Mouse (Mus musculus): ENCODE results near the gene Gipc1. TPM values are rescaled to one million over a fixed set of nuclear protein-coding genes. Genes with fewer than 3 reads are reported as not detected.

The Gipc1 gene
- polyA plus RNA-seq (2014; fragmentation: Nextera tagmentation; extraction: Ambion mirVana) = 184 TPM in 2 replicates

DNA sequence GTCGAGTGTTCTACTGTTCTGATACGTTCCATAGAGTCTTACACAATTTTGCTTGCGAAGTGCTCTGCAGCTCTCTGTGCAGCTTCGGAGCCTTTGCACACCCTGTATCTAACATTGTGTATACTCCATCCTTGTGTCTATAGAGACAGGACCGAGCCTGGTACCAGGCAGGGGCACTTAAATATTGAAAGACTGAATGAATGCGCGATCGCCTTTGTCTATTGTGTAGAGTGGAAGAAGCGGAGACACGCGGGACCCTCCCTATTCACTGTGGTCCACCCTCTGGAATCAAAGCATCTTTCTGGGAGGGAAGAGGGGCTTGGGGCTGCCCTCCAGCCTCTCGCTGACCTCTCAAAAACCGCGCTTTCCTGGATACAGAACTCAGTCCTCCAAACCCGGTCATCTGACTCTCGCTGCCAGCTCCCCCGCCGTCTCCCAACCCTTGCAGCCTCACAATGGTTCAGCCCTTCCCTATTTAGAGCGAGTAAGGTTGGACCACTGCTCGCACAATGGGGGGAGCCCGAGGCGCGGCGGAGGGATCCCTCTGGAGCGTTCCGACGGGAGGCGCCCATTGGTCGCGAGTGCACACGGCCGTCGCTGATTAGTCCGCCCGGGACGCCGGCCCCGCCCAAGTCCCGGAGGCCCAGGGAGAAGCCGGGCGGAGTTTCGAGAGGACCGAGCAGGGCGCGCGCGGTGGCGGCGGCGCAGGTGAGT is at the start of gene Gipc1:
Gipc1 (plus strand) TSS at position 648 of the 714 bp plus-strand sequence.
- peak within 1 kb of the TSS; percentile 72 for H3K4me3 ChIP-seq (ENCODE audit: low read depth, low read length)
- ATAC-seq (ENCODE audit: low FRiP score) = peak; percentile 97
- peak within 1 kb of the TSS; percentile 92 for H3K4me2 ChIP-seq
- H3K27ac ChIP-seq (ENCODE audit: low read depth, low read length) = peak within 1 kb of the TSS; percentile 80
- no peaks in the 10 kb centered on the region for H3K27me3 ChIP-seq (ENCODE audit: control insufficient read depth, insufficient read depth, low read length)
- peak; percentile 99 for DNase-seq (ENCODE audit: low spot score, missing footprints)
- no peaks in the 10 kb centered on the region for H3K9me3 ChIP-seq (ENCODE audit: control insufficient read depth, low read length)
- 4% methylated on average over 49 of the region's 50 CpGs for WGBS
- peaks cover 14% of the 10 kb centered on the region for H3K4me1 ChIP-seq (ENCODE audit: control insufficient read depth, insufficient read depth, low read length)
- no peaks in the 10 kb centered on the region for H3K36me3 ChIP-seq (ENCODE audit: control insufficient read depth, insufficient read depth, low read length)
- H3K9ac ChIP-seq (ENCODE audit: low read length) = peak within 1 kb of the TSS; percentile 88

DNA sequence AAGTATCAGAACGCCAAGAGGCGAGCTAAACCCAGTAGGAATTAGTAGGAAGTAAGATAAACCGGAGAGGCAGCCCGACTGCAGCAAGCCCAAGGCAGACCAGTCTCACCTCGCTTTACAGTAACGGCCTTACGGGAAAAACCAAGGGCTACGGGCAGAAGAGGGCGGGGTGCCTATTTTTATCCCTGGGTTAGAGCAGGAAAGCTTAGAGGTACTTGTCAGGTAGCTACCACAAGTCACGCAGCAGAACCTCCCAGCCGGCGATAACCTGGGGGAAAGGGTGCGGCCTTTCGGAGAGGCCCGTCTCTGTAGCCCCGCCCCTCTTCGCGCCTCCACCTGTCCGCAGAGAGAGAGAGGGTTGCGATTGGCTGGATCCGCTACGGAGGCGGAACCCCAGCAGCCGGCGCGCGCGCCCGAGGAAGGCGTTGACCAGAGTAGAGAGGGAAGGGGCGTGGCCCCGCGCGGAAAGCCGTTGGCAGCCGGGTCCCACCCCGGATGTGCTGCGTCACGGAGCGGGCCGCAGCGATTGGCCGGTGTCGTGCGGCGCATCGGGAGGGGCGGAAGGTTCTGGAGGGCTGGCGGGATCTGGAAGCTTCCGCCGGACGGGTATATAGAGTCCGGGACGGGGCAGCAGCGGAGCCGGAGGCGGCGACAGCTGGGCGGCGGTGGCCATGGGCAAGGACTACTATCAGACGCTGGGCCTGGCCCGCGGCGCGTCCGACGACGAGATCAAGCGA is 44.6 kb upstream of the Gipc1 start, which contains the start of the genes Tecr and Dnajb1:
Tecr (minus strand) TSS at position 311 of the 737 bp plus-strand sequence.
Dnajb1 (plus strand) TSS at position 533 of the 737 bp plus-strand sequence.
- peaks cover 19% of the 10 kb centered on the region for H3K36me3 ChIP-seq (ENCODE audit: control insufficient read depth, insufficient read depth, low read length)
- under 1% methylated on average over 60 of the region's 69 CpGs for WGBS
- ATAC-seq (ENCODE audit: low FRiP score) = peak; percentile 98
- peak within 1 kb of the TSS; percentile 86 for H3K9ac ChIP-seq (ENCODE audit: low read length)
- peaks cover 16% of the 10 kb centered on the region for H3K4me1 ChIP-seq (ENCODE audit: control insufficient read depth, insufficient read depth, low read length)
- H3K27me3 ChIP-seq (ENCODE audit: control insufficient read depth, insufficient read depth, low read length) = no peaks in the 10 kb centered on the region
- peak within 1 kb of the TSS; percentile 89 for H3K27ac ChIP-seq (ENCODE audit: low read depth, low read length)
- DNase-seq (ENCODE audit: low spot score, missing footprints) = peak; percentile 100
- peak within 1 kb of the TSS; percentile 77 for H3K4me3 ChIP-seq (ENCODE audit: low read depth, low read length)
- H3K9me3 ChIP-seq (ENCODE audit: control insufficient read depth, low read length) = no peaks in the 10 kb centered on the region
- peak within 1 kb of the TSS; percentile 90 for H3K4me2 ChIP-seq

DNA sequence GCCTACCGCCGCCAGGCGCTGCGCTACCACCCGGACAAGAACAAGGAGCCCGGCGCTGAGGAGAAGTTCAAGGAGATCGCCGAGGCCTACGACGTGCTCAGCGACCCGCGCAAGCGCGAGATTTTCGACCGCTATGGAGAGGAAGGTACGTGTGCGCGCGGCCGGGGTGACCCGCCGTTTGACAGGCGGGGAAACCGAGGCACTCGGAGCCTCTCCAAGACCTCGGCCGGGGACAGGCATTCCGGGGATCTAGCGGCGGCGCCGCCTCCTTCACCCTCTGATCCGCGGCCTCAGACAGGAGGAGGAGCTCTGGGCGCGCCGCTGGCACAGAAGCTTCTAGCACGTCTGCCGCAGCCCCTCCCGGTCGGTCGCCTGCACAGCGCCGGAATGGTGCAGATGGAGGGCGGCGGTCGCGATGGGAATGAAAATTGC is 44.1 kb upstream of the Gipc1 start:
- peak overlapping the region; percentile 89 for H3K27ac ChIP-seq (ENCODE audit: low read depth, low read length)
- no peaks in the 10 kb centered on the region for H3K9me3 ChIP-seq (ENCODE audit: control insufficient read depth, low read length)
- H3K4me1 ChIP-seq (ENCODE audit: control insufficient read depth, insufficient read depth, low read length) = peaks cover 16% of the 10 kb centered on the region
- no peak for DNase-seq (ENCODE audit: low spot score, missing footprints)
- no peaks in the 10 kb centered on the region for H3K27me3 ChIP-seq (ENCODE audit: control insufficient read depth, insufficient read depth, low read length)
- peak overlapping the region; percentile 86 for H3K9ac ChIP-seq (ENCODE audit: low read length)
- peak; percentile 66 for ATAC-seq (ENCODE audit: low FRiP score)
- H3K4me2 ChIP-seq = peak overlapping the region; percentile 90
- WGBS = under 1% methylated on average over 47 of the region's 51 CpGs
- H3K36me3 ChIP-seq (ENCODE audit: control insufficient read depth, insufficient read depth, low read length) = peaks cover 23% of the 10 kb centered on the region
- peak overlapping the region; percentile 77 for H3K4me3 ChIP-seq (ENCODE audit: low read depth, low read length)

DNA sequence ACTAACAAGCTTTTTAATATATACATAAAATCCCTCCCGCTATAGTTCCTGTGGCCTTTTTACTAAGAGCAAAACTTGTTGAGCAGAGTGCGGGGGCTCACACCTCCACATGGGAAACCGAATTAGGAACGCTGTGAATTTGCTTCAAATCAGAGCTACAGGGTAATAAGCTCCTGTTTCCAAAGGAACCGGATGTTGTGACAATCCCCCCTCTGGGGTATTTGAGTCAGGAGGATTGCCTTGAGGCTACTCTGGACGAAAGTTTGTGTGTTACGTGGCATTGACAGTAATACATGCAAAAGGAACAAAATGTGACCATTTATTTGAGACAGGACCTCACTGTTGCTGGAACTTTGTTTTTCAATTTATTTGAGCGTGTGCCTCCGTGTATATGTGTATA is 43.4 kb upstream of the Gipc1 start:
- peak; percentile 85 for DNase-seq (ENCODE audit: low spot score, missing footprints)

DNA sequence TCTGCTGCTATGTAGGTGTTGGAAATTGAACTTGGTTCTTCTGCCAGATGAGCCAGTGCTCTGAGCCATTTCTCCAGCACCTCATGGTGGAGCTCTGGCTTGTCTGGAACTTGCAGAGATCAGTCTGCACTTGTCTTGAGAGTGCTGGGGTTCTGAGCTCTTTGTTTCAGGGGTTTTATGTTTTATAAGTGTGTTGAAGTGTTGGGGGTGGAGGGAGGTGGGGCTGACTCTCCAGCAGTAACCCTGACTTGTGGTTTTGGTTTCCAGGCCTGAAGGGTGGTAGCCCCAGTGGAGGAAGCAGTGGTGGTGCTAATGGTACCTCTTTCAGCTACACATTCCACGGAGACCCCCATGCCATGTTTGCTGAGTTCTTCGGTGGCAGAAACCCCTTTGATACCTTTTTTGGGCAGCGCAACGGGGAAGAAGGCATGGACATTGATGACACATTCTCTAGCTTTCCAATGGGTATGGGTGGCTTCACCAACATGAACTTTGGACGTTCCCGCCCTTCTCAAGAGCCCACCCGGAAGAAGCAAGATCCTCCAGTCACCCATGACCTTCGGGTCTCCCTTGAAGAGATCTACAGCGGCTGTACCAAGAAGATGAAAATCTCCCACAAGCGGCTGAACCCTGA is 42.8 kb upstream of the Gipc1 start:
- peaks cover 26% of the 10 kb centered on the region for H3K36me3 ChIP-seq (ENCODE audit: control insufficient read depth, insufficient read depth, low read length)
- peak overlapping the region; percentile 90 for H3K4me2 ChIP-seq
- H3K4me1 ChIP-seq (ENCODE audit: control insufficient read depth, insufficient read depth, low read length) = peaks cover 16% of the 10 kb centered on the region
- H3K27me3 ChIP-seq (ENCODE audit: control insufficient read depth, insufficient read depth, low read length) = no peaks in the 10 kb centered on the region
- no peaks in the 10 kb centered on the region for H3K9me3 ChIP-seq (ENCODE audit: control insufficient read depth, low read length)
- ATAC-seq (ENCODE audit: low FRiP score) (no peak), DNase-seq (ENCODE audit: low spot score, missing footprints) (peak; percentile 84)
- WGBS = 93% methylated on average over 10 of the region's 10 CpGs
- H3K27ac ChIP-seq (ENCODE audit: low read depth, low read length) = no peak overlapping the region
- peak overlapping the region; percentile 86 for H3K9ac ChIP-seq (ENCODE audit: low read length)
- peak overlapping the region; percentile 77 for H3K4me3 ChIP-seq (ENCODE audit: low read depth, low read length)

More for the DNA sequence above, 43.4 kb upstream of the Gipc1 start:
- Histone ChIP-seq H3K36me3 (ENCODE audit: control insufficient read depth, insufficient read depth, low read length) (peaks cover 26% of the 10 kb centered on the region), H3K4me1 (ENCODE audit: control insufficient read depth, insufficient read depth, low read length) (peaks cover 16% of the 10 kb centered on the region), H3K4me3 (ENCODE audit: low read depth, low read length) (peak overlapping the region; percentile 77), H3K9me3 (ENCODE audit: control insufficient read depth, low read length) (no peaks in the 10 kb centered on the region), H3K4me2 (peak overlapping the region; percentile 90), H3K9ac (ENCODE audit: low read length) (peak overlapping the region; percentile 86), H3K27ac (ENCODE audit: low read depth, low read length) (no peak overlapping the region), H3K27me3 (ENCODE audit: control insufficient read depth, insufficient read depth, low read length) (no peaks in the 10 kb centered on the region)
- WGBS = 41% methylated on average over 9 of the region's 9 CpGs
- no peak for ATAC-seq (ENCODE audit: low FRiP score)

DNA sequence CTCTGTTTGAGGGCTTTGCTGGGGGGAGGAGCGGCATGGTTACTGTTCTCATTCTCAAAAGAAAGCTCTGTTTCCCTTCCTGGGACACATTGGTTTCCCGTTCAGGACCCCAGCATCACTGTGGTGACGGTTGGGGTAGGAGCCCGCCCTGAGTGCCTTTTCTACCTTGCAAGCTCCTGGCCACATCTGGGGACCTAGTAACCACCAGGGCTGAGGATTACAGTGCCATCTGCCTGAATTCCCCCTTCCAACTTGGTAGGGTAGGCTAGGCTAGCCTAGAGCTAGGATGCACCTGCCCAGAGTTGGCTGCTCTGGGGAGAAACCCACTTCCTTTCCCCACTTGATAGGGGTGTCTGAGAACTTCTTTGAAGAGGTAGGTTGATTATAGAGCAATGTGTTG is 40.6 kb upstream of the Gipc1 start:
- Histone ChIP-seq H3K4me3 (ENCODE audit: low read depth, low read length) (no peak overlapping the region), H3K36me3 (ENCODE audit: control insufficient read depth, insufficient read depth, low read length) (peaks cover 26% of the 10 kb centered on the region), H3K9ac (ENCODE audit: low read length) (no peak overlapping the region), H3K4me1 (ENCODE audit: control insufficient read depth, insufficient read depth, low read length) (peaks cover 16% of the 10 kb centered on the region), H3K9me3 (ENCODE audit: control insufficient read depth, low read length) (no peaks in the 10 kb centered on the region), H3K27ac (ENCODE audit: low read depth, low read length) (no peak overlapping the region), H3K4me2 (no peak overlapping the region), H3K27me3 (ENCODE audit: control insufficient read depth, insufficient read depth, low read length) (no peaks in the 10 kb centered on the region)
- WGBS = 94% methylated on average over 4 of the region's 4 CpGs
- DNase-seq (ENCODE audit: low spot score, missing footprints) (no peak), ATAC-seq (ENCODE audit: low FRiP score) (no peak)

DNA sequence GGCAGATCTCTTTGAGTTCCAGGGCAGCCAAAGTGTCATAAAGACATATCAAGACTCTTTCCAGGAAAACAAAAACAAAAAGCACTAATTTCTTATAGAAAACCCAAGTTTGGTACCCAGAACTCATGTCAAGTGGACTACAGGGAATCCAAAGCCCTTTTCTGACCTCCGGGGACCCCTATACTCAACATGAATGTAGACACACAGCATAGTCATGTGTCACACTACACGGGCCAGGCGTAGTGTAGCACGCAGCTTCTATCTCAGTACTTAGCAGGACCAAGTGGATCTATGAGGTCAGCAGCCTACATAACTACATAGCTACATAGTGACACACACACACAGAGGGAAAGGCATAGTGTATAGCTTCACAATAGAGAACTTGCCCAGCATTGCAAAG is 38.8 kb upstream of the Gipc1 start:
- H3K9ac ChIP-seq (ENCODE audit: low read length) = no peak overlapping the region
- no peak overlapping the region for H3K4me3 ChIP-seq (ENCODE audit: low read depth, low read length)
- no peak overlapping the region for H3K27ac ChIP-seq (ENCODE audit: low read depth, low read length)
- peaks cover 12% of the 10 kb centered on the region for H3K4me1 ChIP-seq (ENCODE audit: control insufficient read depth, insufficient read depth, low read length)
- H3K36me3 ChIP-seq (ENCODE audit: control insufficient read depth, insufficient read depth, low read length) = peaks cover 26% of the 10 kb centered on the region
- no peak for ATAC-seq (ENCODE audit: low FRiP score)
- H3K4me2 ChIP-seq = no peak overlapping the region
- no peaks in the 10 kb centered on the region for H3K9me3 ChIP-seq (ENCODE audit: control insufficient read depth, low read length)
- no peak for DNase-seq (ENCODE audit: low spot score, missing footprints)
- over 99% methylated on average over 4 of the region's 4 CpGs for WGBS
- H3K27me3 ChIP-seq (ENCODE audit: control insufficient read depth, insufficient read depth, low read length) = no peaks in the 10 kb centered on the region

DNA sequence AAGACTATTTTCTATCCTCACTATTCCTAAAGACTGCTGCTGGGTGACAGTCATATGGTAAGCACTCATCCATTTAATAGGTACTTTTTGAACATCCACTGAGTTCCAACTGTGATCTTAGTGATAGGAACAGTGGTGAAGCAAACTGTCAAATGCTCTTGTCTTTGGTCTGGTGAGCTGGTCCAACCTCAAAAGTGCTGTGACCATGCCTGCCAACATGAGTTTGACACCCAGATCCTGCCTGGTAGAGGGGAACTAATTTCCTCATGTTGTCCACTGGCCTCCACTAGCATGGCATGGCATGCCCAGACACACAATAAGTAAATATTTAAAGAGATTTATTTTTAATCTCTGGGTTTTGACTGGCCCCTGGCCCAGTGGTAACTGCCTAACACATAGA is 35.9 kb upstream of the Gipc1 start:
- no peaks in the 10 kb centered on the region for H3K27me3 ChIP-seq (ENCODE audit: control insufficient read depth, insufficient read depth, low read length)
- ATAC-seq (ENCODE audit: low FRiP score) (no peak), DNase-seq (ENCODE audit: low spot score, missing footprints) (no peak)
- H3K4me1 ChIP-seq (ENCODE audit: control insufficient read depth, insufficient read depth, low read length) = no peaks in the 10 kb centered on the region
- H3K36me3 ChIP-seq (ENCODE audit: control insufficient read depth, insufficient read depth, low read length) = peaks cover 14% of the 10 kb centered on the region
- H3K4me3 ChIP-seq (ENCODE audit: low read depth, low read length) = no peak overlapping the region
- H3K9ac ChIP-seq (ENCODE audit: low read length) = no peak overlapping the region
- no peak overlapping the region for H3K27ac ChIP-seq (ENCODE audit: low read depth, low read length)
- H3K4me2 ChIP-seq = no peak overlapping the region
- no peaks in the 10 kb centered on the region for H3K9me3 ChIP-seq (ENCODE audit: control insufficient read depth, low read length)

Measured in midbrain, embryonic 11.5 days (tissue).